Mouse (Mus musculus) midbrain, embryonic 15.5 days (tissue): ENCODE measurements around the gene Bmp8b. TPM values are rescaled to one million over a fixed set of nuclear protein-coding genes. Genes with fewer than 3 reads are reported as not detected.
"Not testable (repeated sequence)": the region's sequence is repeated elsewhere in the genome, so short reads cannot be mapped to it uniquely, and the experiment has no call there.

Source experiments
- ATAC-seq: fragments of 200-750 bp; cut with Nextera tagmentation; replicated peaks from 2 replicates; pipeline ENCODE4 v1.8.0; 2017; ENCODE audit warnings: moderate TSS enrichment
- H3K27ac ChIP-seq: fragments of 300-500 bp; sonication (generic); 2 replicates; pipeline ENCODE4 v1.5.1; 2015; ENCODE audit warnings: mild to moderate bottlenecking, inconsistent platforms
- H3K27me3 ChIP-seq: fragments of 300-500 bp; sonication (generic); replicated peaks from 2 replicates; pipeline ENCODE4 v1.6.1; 2015; ENCODE audit warnings: inconsistent platforms
- H3K36me3 ChIP-seq: fragments of 300-500 bp; sonication (generic); replicated peaks from 2 replicates; pipeline ENCODE4 v1.6.1; 2015; ENCODE audit warnings: inconsistent platforms
- H3K4me1 ChIP-seq: fragments of 300-500 bp; sonication (generic); 2 replicates; pipeline ENCODE4 v1.6.1; 2015; ENCODE audit warnings: inconsistent platforms
- H3K4me2 ChIP-seq: fragments of 300-500 bp; sonication (generic); 2 replicates; pipeline ENCODE4 v1.6.1; 2015; ENCODE audit warnings: inconsistent platforms, mild to moderate bottlenecking, moderate library complexity
- H3K4me3 ChIP-seq: fragments of 300-500 bp; sonication (generic); 2 replicates; pipeline ENCODE4 v1.5.1; 2015; ENCODE audit warnings: mild to moderate bottlenecking, inconsistent platforms
- H3K9ac ChIP-seq: fragments of 300-500 bp; sonication (generic); 2 replicates; pipeline ENCODE4 v1.6.1; 2015; ENCODE audit warnings: mild to moderate bottlenecking, inconsistent platforms
- H3K9me3 ChIP-seq: fragments of 300-500 bp; sonication (generic); 2 replicates; pipeline ENCODE4 v1.6.1; 2016; ENCODE audit warnings: inconsistent platforms
- WGBS: fragments of 180-500 bp; shearing (Covaris S2); methylation state at CpG from one replicate; pipeline ENCODE4 v1.1.7; 2015; ENCODE audit warnings: mixed read lengths; 5-methylcytosine and 5-hydroxymethylcytosine counted together
- polyA plus RNA-seq: library from polyadenylated mRNA; unstranded; fragments of >200 nt; fragmentation: Nextera tagmentation; extraction: Ambion mirVana; gene quantifications from 2 replicates; pipeline ENCODE4 v1.2.1, GENCODE M21; 2015

The Bmp8b gene
- polyA plus RNA-seq, 1 experiment from 2014 or later = 0.56 TPM

- peak within 1 kb of the TSS; percentile 32; the same call in 1 of the 2 replicates for H3K9ac ChIP-seq
- ATAC-seq = peak; percentile 47
- 14% methylated on average over 22 of the region's 22 CpGs for WGBS
Observed at GRCm38 (mm10) chr4:123116011-123116410, 11.0 kb downstream of the Bmp8b start, which contains the start of gene Oxct2b. TSS of gene Oxct2b (plus strand) at chr4:123116266.

GRCm38 (mm10) chr4:123116640-123117039, 11.7 kb downstream of the Bmp8b start:
- not testable (repeated sequence) for H3K27ac ChIP-seq, H3K36me3 ChIP-seq, H3K4me1 ChIP-seq, H3K27me3 ChIP-seq, H3K9ac ChIP-seq, H3K9me3 ChIP-seq
- Histone ChIP-seq H3K4me2 (peak overlapping the region; percentile 58), H3K4me3 (peak overlapping the region; percentile 40)
- peak; percentile 86 for ATAC-seq
- 28% methylated on average over 25 of the region's 42 CpGs for WGBS

More at GRCm38 (mm10) chr4:123116011-123116410, 11.0 kb downstream of the Bmp8b start, which contains the start of gene Oxct2b:
- Histone ChIP-seq H3K27me3 (0 out of 2 replicates have a peak, but pooled peaks cover 4% of the 10 kb centered on the region), H3K27ac (no peak within 1 kb of the TSS), H3K9me3 (no peaks in the 10 kb centered on the region), H3K4me2 (peak within 1 kb of the TSS; percentile 58), H3K36me3 (no peaks in the 10 kb centered on the region), H3K4me3 (peak within 1 kb of the TSS; percentile 40), H3K4me1 (no peaks in the 10 kb centered on the region)

GRCm38 (mm10) chr4:123121286-123121685, 16.3 kb downstream of the Bmp8b start:
- Histone ChIP-seq H3K4me2 (no peak overlapping the region), H3K4me3 (no peak overlapping the region), H3K4me1 (no peaks in the 10 kb centered on the region), H3K36me3 (0 out of 2 replicates have a peak, but pooled peaks cover 5% of the 10 kb centered on the region), H3K9me3 (no peaks in the 10 kb centered on the region), H3K9ac (no peak overlapping the region), H3K27me3 (0 out of 2 replicates have a peak, but pooled peaks cover 4% of the 10 kb centered on the region), H3K27ac (no peak overlapping the region)
- ATAC-seq = no peak
- WGBS = 84% methylated on average over 2 of the region's 2 CpGs

- Histone ChIP-seq H3K4me3 (no peak overlapping the region), H3K27me3 (no peaks in the 10 kb centered on the region), H3K9ac (no peak overlapping the region), H3K9me3 (no peaks in the 10 kb centered on the region), H3K36me3 (peaks cover 33% of the 10 kb centered on the region; the same call in 1 of the 2 replicates), H3K4me1 (no peaks in the 10 kb centered on the region), H3K27ac (no peak overlapping the region), H3K4me2 (no peak overlapping the region)
- ATAC-seq = no peak
- 95% methylated on average over 7 of the region's 7 CpGs for WGBS
Observed at GRCm38 (mm10) chr4:123126626-123127025, 21.7 kb downstream of the Bmp8b start.

- no peaks in the 10 kb centered on the region for H3K4me1 ChIP-seq
- H3K4me3 ChIP-seq = no peak overlapping the region
- H3K9ac ChIP-seq = no peak overlapping the region
- H3K36me3 ChIP-seq = peaks cover 33% of the 10 kb centered on the region; the same call in 1 of the 2 replicates
- no peaks in the 10 kb centered on the region for H3K27me3 ChIP-seq
- H3K27ac ChIP-seq = no peak overlapping the region
- ATAC-seq = no peak
- no peaks in the 10 kb centered on the region for H3K9me3 ChIP-seq
- no peak overlapping the region for H3K4me2 ChIP-seq
- 92% methylated on average over 4 of the region's 4 CpGs for WGBS
Observed at GRCm38 (mm10) chr4:123127051-123127450, 22.1 kb downstream of the Bmp8b start.

GRCm38 (mm10) chr4:123137551-123137950, 32.6 kb downstream of the Bmp8b start:
- no peak overlapping the region for H3K27ac ChIP-seq
- H3K9ac ChIP-seq = no peak overlapping the region
- no peaks in the 10 kb centered on the region for H3K27me3 ChIP-seq
- no peak overlapping the region for H3K4me3 ChIP-seq
- H3K9me3 ChIP-seq = no peaks in the 10 kb centered on the region
- peaks cover 12% of the 10 kb centered on the region for H3K36me3 ChIP-seq
- no peak for ATAC-seq
- WGBS = 89% methylated on average over 3 of the region's 3 CpGs
- H3K4me1 ChIP-seq = peaks cover 17% of the 10 kb centered on the region
- H3K4me2 ChIP-seq = no peak overlapping the region

- H3K27ac ChIP-seq = peak within 1 kb of the TSS; percentile 77
- peaks cover 17% of the 10 kb centered on the region for H3K4me1 ChIP-seq
- peak within 1 kb of the TSS; percentile 64 for H3K4me2 ChIP-seq
- H3K9me3 ChIP-seq = no peaks in the 10 kb centered on the region
- ATAC-seq = peak; percentile 97
- H3K4me3 ChIP-seq = peak within 1 kb of the TSS; percentile 55
- under 1% methylated on average over 34 of the region's 34 CpGs for WGBS
- H3K9ac ChIP-seq = peak within 1 kb of the TSS; percentile 36
- peaks cover 4% of the 10 kb centered on the region; the same call in 1 of the 2 replicates for H3K27me3 ChIP-seq
- H3K36me3 ChIP-seq = peaks cover 8% of the 10 kb centered on the region; the same call in 1 of the 2 replicates
Observed at GRCm38 (mm10) chr4:123139513-123140154, 34.7 kb downstream of the Bmp8b start, which contains the start of gene Ppie. TSS of gene Ppie (minus strand) at chr4:123139951.

GRCm38 (mm10) chr4:123147446-123148150, 42.6 kb downstream of the Bmp8b start:
- no peaks in the 10 kb centered on the region for H3K36me3 ChIP-seq
- H3K9me3 ChIP-seq = no peaks in the 10 kb centered on the region
- WGBS = 78% methylated on average over 5 of the region's 5 CpGs
- no peak overlapping the region for H3K9ac ChIP-seq
- no peak for ATAC-seq
- no peak overlapping the region for H3K4me3 ChIP-seq
- H3K4me1 ChIP-seq = no peaks in the 10 kb centered on the region
- peaks cover 4% of the 10 kb centered on the region; the same call in 1 of the 2 replicates for H3K27me3 ChIP-seq
- H3K27ac ChIP-seq = no peak overlapping the region
- H3K4me2 ChIP-seq = no peak overlapping the region

GRCm38 (mm10) chr4:123152003-123152402, 47.0 kb downstream of the Bmp8b start:
- H3K4me2 ChIP-seq = no peak overlapping the region
- H3K4me1 ChIP-seq = no peaks in the 10 kb centered on the region
- WGBS = 80% methylated on average over 4 of the region's 4 CpGs
- H3K4me3 ChIP-seq = no peak overlapping the region
- H3K27me3 ChIP-seq = no peaks in the 10 kb centered on the region; the same call in 1 of the 2 replicates
- H3K36me3 ChIP-seq = no peaks in the 10 kb centered on the region
- H3K9me3 ChIP-seq = no peaks in the 10 kb centered on the region
- ATAC-seq = no peak
- H3K9ac ChIP-seq = no peak overlapping the region
- no peak overlapping the region for H3K27ac ChIP-seq

- WGBS = 45% methylated on average over 5 of the region's 5 CpGs
- no peaks in the 10 kb centered on the region; the same call in 1 of the 2 replicates for H3K27me3 ChIP-seq
- H3K4me1 ChIP-seq = no peaks in the 10 kb centered on the region
- H3K4me3 ChIP-seq = no peak overlapping the region
- no peaks in the 10 kb centered on the region for H3K36me3 ChIP-seq
- no peak for ATAC-seq
- H3K4me2 ChIP-seq = no peak overlapping the region
- no peak overlapping the region for H3K27ac ChIP-seq
- H3K9ac ChIP-seq = no peak overlapping the region
- no peaks in the 10 kb centered on the region for H3K9me3 ChIP-seq
Observed at GRCm38 (mm10) chr4:123152976-123153375, 48.0 kb downstream of the Bmp8b start.

GRCm38 (mm10) chr4:123155004-123155403, 50.0 kb downstream of the Bmp8b start:
- no peaks in the 10 kb centered on the region for H3K9me3 ChIP-seq
- peak; percentile 56; the same call in 1 of the 2 replicates for ATAC-seq
- no peak overlapping the region for H3K4me3 ChIP-seq
- H3K27ac ChIP-seq = no peak overlapping the region
- 30% methylated on average over 4 of the region's 4 CpGs for whole genome bisulfite sequencing
- H3K4me1 ChIP-seq = no peaks in the 10 kb centered on the region
- no peaks in the 10 kb centered on the region for H3K36me3 ChIP-seq
- H3K27me3 ChIP-seq = no peaks in the 10 kb centered on the region; the same call in 1 of the 2 replicates
- H3K4me2 ChIP-seq = no peak overlapping the region
- no peak overlapping the region for H3K9ac ChIP-seq

- no peaks in the 10 kb centered on the region for H3K9me3 ChIP-seq
- H3K4me2 ChIP-seq = no peak overlapping the region
- H3K36me3 ChIP-seq = no peaks in the 10 kb centered on the region
- WGBS = 59% methylated on average over 2 of the region's 2 CpGs
- ATAC-seq = no peak
- no peaks in the 10 kb centered on the region for H3K4me1 ChIP-seq
- no peak overlapping the region for H3K9ac ChIP-seq
- H3K27ac ChIP-seq = no peak overlapping the region
- H3K27me3 ChIP-seq = no peaks in the 10 kb centered on the region; the same call in 1 of the 2 replicates
- no peak overlapping the region for H3K4me3 ChIP-seq
Observed at GRCm38 (mm10) chr4:123155427-123155826, 50.5 kb downstream of the Bmp8b start.
